Mouse (Mus musculus) small intestine, adult 2 months (tissue): ENCODE results near the gene Atf5. TPM values are rescaled to one million over a fixed set of nuclear protein-coding genes. Genes with fewer than 3 reads are reported as not detected.

Experiments
- H3K27ac ChIP-seq: fragments of 200-500 bp; 2 replicates; pipeline ENCODE4 v1.5.1; 2012; ENCODE audit warnings: low read depth, low read length, control low read depth, inconsistent platforms; ENCODE audit not compliant: insufficient read depth
- H3K27me3 ChIP-seq: fragments of 200-500 bp; 2 replicates; pipeline ENCODE4 v1.6.1; 2012; ENCODE audit warnings: mild to moderate bottlenecking, moderate library complexity, low read length, inconsistent platforms; ENCODE audit not compliant: control insufficient read depth, insufficient read depth
- H3K36me3 ChIP-seq: fragments of 200-500 bp; 2 replicates; pipeline ENCODE4 v1.6.1; 2012; ENCODE audit warnings: mild to moderate bottlenecking, low read length, control low read depth, inconsistent platforms; ENCODE audit not compliant: control insufficient read depth, insufficient read depth
- H3K4me1 ChIP-seq: fragments of 200-500 bp; 2 replicates; pipeline ENCODE4 v1.6.1; 2012; ENCODE audit warnings: low read length, inconsistent platforms, mixed read lengths; ENCODE audit not compliant: control insufficient read depth, insufficient read depth, insufficient read length
- H3K4me3 ChIP-seq: fragments of 200-500 bp; 2 replicates; pipeline ENCODE4 v1.5.1; 2012; ENCODE audit warnings: low read depth, mild to moderate bottlenecking, control low read depth, inconsistent platforms, low read length, moderate library complexity
- CTCF ChIP-seq: fragments of 200-500 bp; IDR thresholded peaks from 2 replicates; pipeline ENCODE4 v1.5.1; 2012; ENCODE audit warnings: low read depth, mild to moderate bottlenecking, control low read depth, inconsistent platforms, low read length, moderate library complexity, mixed read lengths; ENCODE audit not compliant: insufficient replicate concordance, insufficient read length; ENCODE audit errors: extremely low read depth
- POLR2A ChIP-seq: fragments of 200-500 bp; IDR thresholded peaks from 2 replicates; pipeline ENCODE4 v1.6.1; 2012; ENCODE audit warnings: low read depth, mild to moderate bottlenecking, control low read depth, inconsistent platforms, low read length, moderate library complexity
- WGBS: fragments of 180-500 bp; shearing (Covaris S2); methylation state at CpG from one replicate; pipeline ENCODE4 v1.1.7; 2018; 5-methylcytosine and 5-hydroxymethylcytosine counted together
- polyA plus RNA-seq: library from polyadenylated mRNA; depleted of rRNA; stranded (reverse); fragments of >200 nt; gene quantifications from 2 replicates; pipeline ENCODE4 v1.2.3, GENCODE M21; 2012

The Atf5 gene
- polyA plus RNA-seq, 1 experiment = 102 TPM

- TF ChIP-seq POLR2A = no peak
- TF ChIP-seq CTCF = no peak
- Histone ChIP-seq H3K27me3 (no peaks in the 10 kb centered on the region), H3K27ac (no peak overlapping the region), H3K4me1 (peaks cover 6% of the 10 kb centered on the region), H3K36me3 (peaks cover 30% of the 10 kb centered on the region), H3K4me3 (no peak overlapping the region)
- 88% methylated on average over 11 of the region's 11 CpGs for WGBS
These were observed 43.4 kb upstream of the Atf5 start for GRCm38 (mm10) chr7:44859896-44860295.

DNA sequence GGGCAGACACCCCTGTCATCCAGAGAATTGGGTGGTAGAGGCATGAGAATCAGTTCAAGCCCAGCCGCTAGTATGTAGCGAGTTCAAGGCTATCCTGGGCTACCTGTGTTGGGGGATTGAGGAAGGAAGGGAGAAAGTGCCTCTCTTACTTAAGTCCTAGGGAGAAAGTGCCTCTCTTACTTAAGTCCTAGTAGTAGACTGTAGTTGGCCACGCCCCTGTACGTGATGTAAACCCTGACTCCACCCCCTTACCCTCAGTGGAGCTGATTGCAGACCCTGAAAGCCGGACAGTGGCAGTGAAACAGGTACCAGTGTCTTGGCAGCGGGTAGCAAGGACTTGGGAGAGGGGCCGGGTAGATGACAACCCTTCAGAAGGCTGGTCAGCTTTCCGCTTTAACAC, 41.4 kb upstream of the Atf5 start:
- H3K4me1 ChIP-seq = peaks cover 11% of the 10 kb centered on the region
- H3K4me3 ChIP-seq = peak overlapping the region; percentile 74; the same call in 1 of the 2 replicates
- H3K36me3 ChIP-seq = peaks cover 11% of the 10 kb centered on the region
- H3K27ac ChIP-seq = no peak overlapping the region
- H3K27me3 ChIP-seq = no peaks in the 10 kb centered on the region
- TF ChIP-seq CTCF = no peak
- TF ChIP-seq POLR2A = no peak
- WGBS = 29% methylated on average over 8 of the region's 8 CpGs

DNA sequence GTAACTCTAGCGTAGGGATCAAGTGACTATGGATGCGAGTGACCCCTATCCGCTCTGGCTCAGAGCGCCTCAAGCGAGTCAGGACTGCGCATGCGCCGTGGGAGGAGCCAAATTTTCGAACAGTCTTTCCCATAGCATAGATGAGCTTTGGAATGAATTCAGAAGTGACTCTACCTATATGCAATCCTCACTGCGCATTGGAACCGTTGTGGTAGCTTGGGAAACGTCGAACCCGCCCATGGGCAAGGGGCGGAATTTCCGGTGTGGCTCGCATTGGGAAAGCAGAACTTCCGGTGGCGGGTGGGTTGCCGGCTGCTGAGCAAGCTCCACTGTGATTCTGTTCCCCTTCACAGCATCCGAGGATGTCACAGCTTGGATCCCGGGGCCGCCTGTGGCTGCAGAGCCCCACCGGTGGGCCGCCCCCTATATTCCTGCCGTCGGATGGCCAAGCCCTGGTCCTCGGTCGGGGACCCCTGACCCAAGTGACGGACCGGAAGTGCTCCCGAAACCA, 40.6 kb upstream of the Atf5 start, which contains the start of gene Pnkp:
Pnkp (plus strand) TSS at position 98 of the 511 bp plus-strand sequence.
- H3K4me1 ChIP-seq = peaks cover 11% of the 10 kb centered on the region
- WGBS = under 1% methylated on average over 32 of the region's 32 CpGs

DNA sequence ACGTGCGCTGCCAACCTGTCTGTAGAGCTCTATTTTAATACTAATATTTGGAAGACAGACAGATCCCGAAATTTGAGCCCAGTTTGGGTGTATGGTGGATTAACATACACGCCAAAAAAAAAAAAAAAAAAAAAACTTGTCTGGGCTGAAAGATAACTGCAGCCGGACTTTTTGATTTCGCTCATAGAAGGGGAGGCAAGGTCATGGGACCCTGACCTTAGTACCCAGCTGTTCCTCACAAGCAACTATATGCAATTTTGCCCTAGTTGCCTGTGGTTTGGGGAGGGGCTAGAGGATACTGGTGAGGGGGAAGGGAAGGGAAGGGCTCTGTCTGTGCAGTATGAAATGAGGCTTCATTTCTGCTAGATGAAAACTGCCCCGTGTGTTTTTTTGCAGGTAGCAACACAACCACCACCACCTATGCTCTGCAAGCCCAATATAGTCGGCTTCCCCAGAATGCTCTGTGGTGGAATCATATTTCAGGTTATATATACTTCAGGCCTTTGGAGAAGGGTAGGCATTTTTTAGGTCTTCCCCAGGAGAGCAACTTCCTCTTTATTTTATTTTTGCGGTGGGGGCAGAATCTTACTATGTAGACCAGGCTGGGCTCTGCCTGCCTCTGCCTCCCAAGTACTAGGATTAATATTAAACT, 39.9 kb upstream of the Atf5 start:
- Histone ChIP-seq H3K4me1 (peaks cover 11% of the 10 kb centered on the region), H3K4me3 (no peak overlapping the region)
- TF ChIP-seq CTCF (no peak), POLR2A (no peak)

More for the DNA sequence above, 40.6 kb upstream of the Atf5 start, which contains the start of gene Pnkp:
- H3K27me3 ChIP-seq = no peaks in the 10 kb centered on the region
- H3K4me3 ChIP-seq = peak within 1 kb of the TSS; percentile 74
- TF ChIP-seq CTCF (no peak), POLR2A (0 out of 2 replicates have a peak, but pooled peaks have one; percentile 20)
- peak within 1 kb of the TSS; percentile 61 for H3K27ac ChIP-seq
- peaks cover 3% of the 10 kb centered on the region for H3K36me3 ChIP-seq

DNA sequence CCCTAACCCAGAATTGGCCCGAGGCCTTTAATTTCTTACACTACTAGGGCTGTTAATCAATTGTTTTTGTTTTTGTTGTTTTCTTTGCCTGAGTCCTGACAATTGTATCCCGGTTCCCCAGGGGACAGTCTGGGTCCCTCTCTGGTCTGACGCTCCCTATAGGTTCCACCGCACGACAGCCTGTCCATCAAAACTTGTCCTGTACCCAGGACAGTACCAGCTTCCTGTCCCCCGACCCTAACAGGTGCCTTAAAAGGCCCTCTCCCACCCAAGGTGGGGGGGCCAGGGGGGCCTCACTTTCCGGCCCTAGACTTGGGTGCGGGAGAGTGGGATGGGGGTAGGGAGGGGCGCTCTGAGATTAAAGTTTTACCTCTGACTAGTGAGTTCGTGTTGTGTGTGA, 38.6 kb upstream of the Atf5 start:
- Histone ChIP-seq H3K4me1 (peaks cover 16% of the 10 kb centered on the region), H3K36me3 (no peaks in the 10 kb centered on the region), H3K4me3 (peak overlapping the region; percentile 86), H3K27ac (peak overlapping the region; percentile 97), H3K27me3 (no peaks in the 10 kb centered on the region)
- 13% methylated on average over 10 of the region's 10 CpGs for WGBS
- TF ChIP-seq POLR2A = no peak
- TF ChIP-seq CTCF = no peak

More for the DNA sequence above, 39.9 kb upstream of the Atf5 start:
- no peaks in the 10 kb centered on the region for H3K27me3 ChIP-seq
- H3K27ac ChIP-seq = peak overlapping the region; percentile 61
- WGBS = 47% methylated on average over 9 of the region's 9 CpGs
- H3K36me3 ChIP-seq = no peaks in the 10 kb centered on the region; the same call in 1 of the 2 replicates

DNA sequence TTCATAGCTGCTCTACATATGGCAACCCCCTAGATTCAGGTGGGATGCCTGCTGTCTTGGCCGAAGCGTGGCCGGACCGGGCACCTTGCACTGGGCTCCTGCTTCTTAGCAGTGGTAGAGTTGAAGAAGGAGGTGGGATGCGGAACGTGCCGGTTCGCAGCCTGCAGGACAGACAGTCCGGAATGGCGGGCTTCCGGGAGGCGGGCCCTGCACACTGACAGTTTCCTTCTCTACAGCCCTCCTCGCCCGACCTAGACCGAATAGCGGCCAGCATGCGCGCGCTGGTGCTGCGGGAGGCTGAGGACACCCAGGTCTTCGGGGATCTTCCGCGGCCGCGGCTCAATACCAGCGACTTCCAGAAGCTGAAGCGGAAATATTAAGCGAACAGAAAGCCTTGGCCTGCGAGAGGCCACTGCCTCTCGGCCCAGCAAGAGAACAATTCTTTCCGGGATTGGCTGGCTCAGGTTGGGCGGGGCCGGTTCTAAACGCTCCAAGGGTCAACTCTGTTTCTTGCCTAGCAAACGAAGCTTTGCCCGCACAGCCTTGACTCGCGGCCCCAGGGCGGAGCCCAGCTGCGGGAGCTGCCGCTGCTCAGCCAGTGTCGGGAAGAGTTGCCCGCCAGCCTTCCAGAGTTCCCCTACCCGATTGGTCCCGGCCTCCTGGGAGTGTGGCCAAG, 38.0 kb upstream of the Atf5 start:
- H3K27me3 ChIP-seq = no peaks in the 10 kb centered on the region
- peak overlapping the region; percentile 86 for H3K4me3 ChIP-seq
- H3K36me3 ChIP-seq = no peaks in the 10 kb centered on the region
- under 1% methylated on average over 45 of the region's 45 CpGs for WGBS
- peaks cover 16% of the 10 kb centered on the region for H3K4me1 ChIP-seq
- TF ChIP-seq POLR2A (peak; percentile 89), CTCF (0 out of 2 replicates have a peak, but pooled peaks have one; percentile 3)
- H3K27ac ChIP-seq = peak overlapping the region; percentile 97
